Mouse (Mus musculus): ENCODE measurements around the gene Msi2.

GRCm38 (mm10) chr11:88564363-88564762 is 153.9 kb downstream of the Msi2 start:
- TF ChIP-seq CTCF (IDR thresholded peaks at IDR 0.05; ENCODE audit: control insufficient read depth, insufficient read depth, insufficient replicate concordance, low read depth, low read length) (no peak), POLR2A (IDR thresholded peaks at IDR 0.05; ENCODE audit: control insufficient read depth, low read depth, low read length) (no peak)
